In genomic region chr19:38351202-38351601, GRCm38 (mm10) we compare ENCODE assay signal across 19 mouse cellular contexts.
"Had no signal": no experiment of that assay in that cellular context is flagged by ENCODE, and none has a peak within 500 bp of the region (broad histone marks: within the 10 kb centered on the region; RNA-seq: fewer than 3 reads in every experiment).

No protein-coding gene starts in this region.

- DNase-seq: kidney, adult 8-10 months; kidney, postnatal 10 days; kidney, postnatal 36 days; liver, embryonic 13.5 days; lung, adult 2 months; lung, postnatal 14 days; lung, postnatal 4 days; right cerebral cortex, adult 18-20 months; right cerebral cortex, postnatal 14 days; right cerebral cortex, postnatal 4 days; spleen, adult 18-20 months; thymus, adult 2 months; thymus, postnatal 14 days; thymus, postnatal 4 days had no signal

- H3K4me1 ChIP-seq: liver, embryonic 13.5 days; neural tube, embryonic 12.5 days had no signal

- H3K9me3 ChIP-seq: kidney, embryonic 15.5 days; liver, embryonic 13.5 days; midbrain, embryonic 15.5 days; neural tube, embryonic 12.5 days; neural tube, embryonic 15.5 days had no signal

- H3K9ac ChIP-seq: kidney, embryonic 15.5 days; liver, embryonic 13.5 days; midbrain, embryonic 15.5 days; neural tube, embryonic 12.5 days; neural tube, embryonic 15.5 days had no signal

- ATAC-seq: midbrain, embryonic 15.5 days had no signal

- H3K4me2 ChIP-seq: kidney, embryonic 15.5 days; liver, embryonic 13.5 days; midbrain, embryonic 11.5 days; midbrain, embryonic 15.5 days; neural tube, embryonic 12.5 days; neural tube, embryonic 15.5 days had no signal

- H3K27ac ChIP-seq: kidney, embryonic 15.5 days; liver, embryonic 13.5 days; midbrain, embryonic 15.5 days; neural tube, embryonic 12.5 days; neural tube, embryonic 15.5 days had no signal

- H3K4me3 ChIP-seq: kidney, embryonic 15.5 days; liver, embryonic 13.5 days; midbrain, embryonic 15.5 days; neural tube, embryonic 12.5 days; neural tube, embryonic 15.5 days had no signal

- H3K27me3 ChIP-seq: liver, embryonic 13.5 days; midbrain, embryonic 15.5 days; neural tube, embryonic 12.5 days; neural tube, embryonic 15.5 days had no signal

- H3K36me3 ChIP-seq: kidney, embryonic 15.5 days; liver, embryonic 13.5 days; midbrain, embryonic 15.5 days; neural tube, embryonic 12.5 days; neural tube, embryonic 15.5 days had no signal
